Mouse (Mus musculus): Measurements from ENCODE around the gene Lypd3.
A peak's percentile ranks its signal among the peaks of the same experiment; 100 is the strongest.
"Not testable (repeated sequence)": the region's sequence is repeated elsewhere in the genome, so short reads cannot be mapped to it uniquely, and the experiment has no call there.

Lypd3 gene

GRCm38 (mm10) chr7:24612308-24612910, 23.9 kb upstream of the Lypd3 start:
- DNase-seq (ENCODE audit: low spot score), result peak; percentile 8

DNA sequence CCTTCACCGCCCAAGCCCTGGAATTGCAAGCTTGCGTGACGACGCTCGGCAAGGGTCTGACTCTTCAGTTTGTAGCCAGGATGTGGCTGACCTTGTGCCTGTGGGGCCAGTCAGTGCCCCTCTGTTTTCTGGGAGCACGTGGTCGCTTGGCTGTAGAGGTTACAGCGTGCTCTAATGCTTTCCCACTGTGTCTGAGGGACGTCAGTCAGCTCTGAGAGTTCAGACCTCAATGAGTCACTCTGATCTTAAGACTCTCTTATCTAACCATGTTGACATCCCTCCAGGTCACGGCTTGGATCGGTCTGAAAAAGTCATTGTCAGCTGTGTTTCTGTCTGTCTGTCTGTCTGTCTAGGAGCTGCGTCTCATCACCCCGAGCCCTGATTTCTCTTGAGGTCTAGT, 21.5 kb upstream of the Lypd3 start:
- DNase-seq (ENCODE audit: low spot score), result no peak

GRCm38 (mm10) chr7:24617763-24618162, 18.6 kb upstream of the Lypd3 start:
- DNase-seq (ENCODE audit: low spot score), result no peak

- not testable (repeated sequence) for DNase-seq (ENCODE audit: low spot score)
These were observed 18.0 kb upstream of the Lypd3 start for GRCm38 (mm10) chr7:24618374-24618773.

GRCm38 (mm10) chr7:24619671-24620397, 16.5 kb upstream of the Lypd3 start:
- no peak for DNase-seq (ENCODE audit: low spot score)

- DNase-seq (ENCODE audit: low spot score), result no peak
These were observed 15.2 kb upstream of the Lypd3 start for GRCm38 (mm10) chr7:24621193-24621592.

DNA sequence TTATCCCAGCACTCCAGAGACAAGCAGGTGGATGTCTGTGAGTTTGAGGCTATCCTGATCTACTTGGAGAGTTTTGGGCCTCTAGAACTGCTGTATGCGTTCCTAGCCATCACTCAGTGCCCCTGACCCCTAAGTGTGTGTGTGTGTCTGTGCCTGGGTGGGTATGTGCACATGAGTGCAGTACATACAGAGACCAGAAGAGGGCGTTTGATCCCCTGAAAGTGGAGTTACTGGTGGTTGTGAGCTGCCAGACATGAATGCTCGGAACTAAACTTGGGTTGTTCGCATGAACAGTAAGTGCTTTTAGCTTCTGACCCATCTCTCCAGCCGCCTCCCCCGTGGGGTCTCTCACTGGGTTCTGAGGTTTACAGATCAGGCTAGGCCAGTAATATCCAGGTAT, 13.4 kb upstream of the Lypd3 start:
- no peak for DNase-seq (ENCODE audit: low spot score)

GRCm38 (mm10) chr7:24628685-24629610, 7.4 kb upstream of the Lypd3 start:
- DNase-seq (ENCODE audit: low spot score), result peak; percentile 93

- DNase-seq (ENCODE audit: low spot score), result no peak
These were observed 6.7 kb upstream of the Lypd3 start for GRCm38 (mm10) chr7:24629672-24630071.

DNA sequence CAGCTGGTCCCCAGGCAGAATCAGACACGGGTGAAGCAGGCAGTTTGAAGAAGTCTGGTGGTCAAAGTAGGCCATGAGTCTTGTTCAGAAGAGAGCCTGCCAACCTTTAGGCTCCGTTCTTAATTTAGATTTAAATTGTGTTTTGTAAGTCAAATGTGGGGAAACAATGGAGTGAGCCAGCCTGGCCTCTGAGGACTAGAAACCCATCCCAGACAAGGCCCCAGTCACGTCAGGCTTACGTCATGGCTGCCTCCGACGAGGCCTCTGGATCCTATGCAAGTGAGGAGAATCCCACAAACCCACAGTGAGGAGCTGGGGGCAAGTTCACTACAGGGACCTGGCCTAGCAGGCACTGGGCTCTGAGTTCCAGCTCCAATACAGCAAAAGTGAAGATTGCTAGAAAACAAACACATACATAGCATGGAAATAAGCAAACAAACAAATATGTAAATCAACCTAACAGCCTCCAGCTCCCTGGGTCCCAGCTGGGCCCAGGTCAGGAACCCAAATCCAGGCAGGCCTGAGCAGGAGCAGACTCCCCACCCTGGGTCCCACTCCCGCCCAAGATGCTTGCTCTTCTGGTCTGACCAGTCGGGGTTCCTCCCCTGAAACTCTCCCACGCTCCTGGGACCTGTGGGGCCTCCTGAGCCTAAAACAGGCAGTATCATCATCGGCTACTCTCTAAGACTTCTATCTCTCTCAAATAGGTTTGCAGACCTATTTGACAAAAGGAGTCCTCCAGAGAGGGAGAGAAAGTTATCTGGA, 6.1 kb upstream of the Lypd3 start:
- no peak for DNase-seq (ENCODE audit: low spot score)

DNA sequence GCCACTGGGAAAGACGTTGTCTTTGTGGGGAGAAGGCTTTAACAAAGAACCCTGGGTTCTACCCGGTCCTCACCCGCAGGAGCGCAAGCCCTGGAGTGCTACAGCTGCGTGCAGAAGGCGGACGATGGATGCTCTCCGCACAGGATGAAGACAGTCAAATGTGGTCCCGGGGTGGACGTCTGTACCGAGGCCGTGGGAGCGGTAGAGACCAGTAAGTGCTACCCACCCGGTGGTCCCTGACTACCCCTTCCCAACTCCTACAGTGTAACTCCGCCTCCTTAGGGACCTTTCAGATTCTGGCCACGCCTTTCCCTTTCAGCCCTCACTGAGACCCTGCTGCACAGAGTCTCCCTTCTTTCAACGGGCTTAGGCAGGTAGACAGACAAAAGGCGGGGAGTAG, 696 bp downstream of the Lypd3 start:
- peak; percentile 40 for DNase-seq (ENCODE audit: low spot score)

GRCm38 (mm10) chr7:24638026-24638856, 1.9 kb downstream of the Lypd3 start:
- DNase-seq (ENCODE audit: low spot score), result peak; percentile 53

- no peak for DNase-seq (ENCODE audit: low spot score)
These were observed 4.1 kb downstream of the Lypd3 start for GRCm38 (mm10) chr7:24640450-24640849.

DNA sequence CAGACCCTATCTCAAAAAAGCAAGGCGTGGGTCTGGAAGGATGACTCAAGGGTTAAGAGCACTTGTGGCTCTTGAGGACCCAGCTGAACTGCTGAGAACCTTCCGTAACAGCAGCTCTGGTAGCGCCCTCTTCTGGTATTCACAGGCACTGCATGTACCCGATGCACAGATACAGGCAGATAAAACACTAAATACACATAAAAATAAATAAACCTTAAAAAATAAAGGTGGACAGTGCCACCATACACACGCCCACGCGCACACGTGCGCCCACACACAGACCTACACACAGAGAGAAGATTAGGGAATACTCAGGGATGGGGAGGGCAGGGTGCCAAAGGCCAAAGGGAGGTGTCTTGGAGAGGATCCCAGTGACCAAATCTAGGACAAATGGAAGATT, 6.1 kb downstream of the Lypd3 start:
- peak; percentile 76 for DNase-seq (ENCODE audit: low spot score)

DNA sequence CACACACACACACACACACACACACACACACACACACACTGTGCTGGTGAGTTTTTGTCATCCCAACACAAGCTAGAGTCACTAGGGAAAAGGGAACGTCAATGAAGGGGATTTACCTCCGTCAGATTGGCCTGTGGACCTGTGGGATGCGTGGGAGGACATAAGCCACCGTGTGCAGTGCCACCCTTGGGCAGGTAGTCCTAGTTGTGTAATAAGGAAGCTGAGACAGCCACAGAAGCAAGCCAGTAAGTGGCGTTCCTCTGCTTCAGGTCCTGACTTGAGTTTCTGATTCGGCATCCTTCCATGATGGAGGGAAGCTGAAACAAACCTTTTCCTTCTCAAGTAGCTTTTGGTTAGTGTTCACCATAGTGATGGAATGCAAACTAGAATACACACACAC, 8.1 kb downstream of the Lypd3 start:
- DNase-seq (ENCODE audit: low spot score), result no peak

DNA sequence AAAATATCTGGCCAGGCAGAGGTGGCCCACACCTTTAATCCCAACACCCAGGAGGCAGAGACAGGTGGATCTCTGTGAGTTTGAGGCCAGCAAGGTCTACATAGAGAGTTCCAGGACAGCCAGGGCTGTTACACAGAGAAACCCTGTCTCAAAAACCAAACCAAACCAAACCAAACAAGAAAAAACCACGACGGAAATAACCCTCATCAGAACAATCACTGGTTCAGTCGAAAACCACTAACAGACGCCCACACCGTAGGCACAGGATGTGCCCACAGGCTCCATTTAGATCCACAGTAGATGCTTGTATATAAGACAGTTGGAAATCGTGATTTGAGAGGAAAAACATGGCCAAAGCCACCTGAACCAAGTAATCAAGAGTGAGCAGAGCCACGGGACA, 8.6 kb downstream of the Lypd3 start:
- DNase-seq (ENCODE audit: low spot score), result no peak

GRCm38 (mm10) chr7:24646486-24646885, 10.1 kb downstream of the Lypd3 start:
- no peak for DNase-seq (ENCODE audit: low spot score)

DNA sequence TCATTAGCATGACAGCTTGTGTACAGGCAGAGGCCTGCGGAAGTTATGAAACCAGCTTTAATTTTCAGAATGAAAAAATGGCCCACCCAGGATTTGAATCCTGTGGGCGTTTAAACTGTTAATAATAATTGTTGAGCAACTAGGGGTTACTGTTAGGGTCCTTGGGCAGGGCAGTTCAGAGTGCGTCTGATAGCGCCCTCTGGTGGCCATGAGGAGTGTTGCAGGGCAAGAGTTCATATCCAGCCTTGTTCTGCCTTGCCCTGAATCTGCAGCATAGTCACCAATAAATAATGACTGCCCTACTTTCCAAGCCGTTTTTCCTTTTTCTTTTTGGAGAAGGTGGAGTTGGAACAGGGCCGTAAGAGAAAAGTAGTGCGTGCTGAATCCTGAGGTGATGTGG, 17.3 kb downstream of the Lypd3 start:
- DNase-seq (ENCODE audit: low spot score), result peak; percentile 82

DNA sequence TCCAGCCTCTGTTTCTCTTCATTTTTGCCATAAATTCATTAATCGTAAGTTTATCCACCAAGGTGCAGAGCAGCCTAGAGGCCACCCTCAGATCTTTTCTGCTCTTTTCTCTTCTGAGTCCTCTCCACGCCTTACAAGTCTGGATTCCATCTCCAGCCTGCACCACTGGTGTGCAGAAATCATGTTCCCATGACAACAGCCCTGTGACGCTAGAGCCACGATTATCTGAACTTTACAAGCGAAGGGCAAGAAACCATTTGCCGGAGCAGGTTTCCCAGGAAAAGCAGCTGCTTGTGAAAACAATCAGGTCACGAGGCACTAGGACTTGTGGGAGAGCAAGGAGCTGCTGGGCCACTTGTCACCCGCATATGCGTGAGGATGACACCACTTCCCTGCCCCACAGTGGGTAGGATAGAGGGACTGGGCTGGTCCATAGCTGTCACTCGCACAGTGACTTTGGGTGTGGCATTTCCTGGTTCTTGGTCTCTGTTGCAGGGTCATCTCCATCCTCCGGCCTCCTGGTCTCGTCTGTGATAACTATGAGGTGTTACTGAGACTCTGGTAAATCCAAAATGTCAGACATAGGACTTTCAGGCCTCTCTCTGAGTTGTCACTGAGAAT, 23.5 kb downstream of the Lypd3 start:
- no peak for DNase-seq (ENCODE audit: low spot score)

DNA sequence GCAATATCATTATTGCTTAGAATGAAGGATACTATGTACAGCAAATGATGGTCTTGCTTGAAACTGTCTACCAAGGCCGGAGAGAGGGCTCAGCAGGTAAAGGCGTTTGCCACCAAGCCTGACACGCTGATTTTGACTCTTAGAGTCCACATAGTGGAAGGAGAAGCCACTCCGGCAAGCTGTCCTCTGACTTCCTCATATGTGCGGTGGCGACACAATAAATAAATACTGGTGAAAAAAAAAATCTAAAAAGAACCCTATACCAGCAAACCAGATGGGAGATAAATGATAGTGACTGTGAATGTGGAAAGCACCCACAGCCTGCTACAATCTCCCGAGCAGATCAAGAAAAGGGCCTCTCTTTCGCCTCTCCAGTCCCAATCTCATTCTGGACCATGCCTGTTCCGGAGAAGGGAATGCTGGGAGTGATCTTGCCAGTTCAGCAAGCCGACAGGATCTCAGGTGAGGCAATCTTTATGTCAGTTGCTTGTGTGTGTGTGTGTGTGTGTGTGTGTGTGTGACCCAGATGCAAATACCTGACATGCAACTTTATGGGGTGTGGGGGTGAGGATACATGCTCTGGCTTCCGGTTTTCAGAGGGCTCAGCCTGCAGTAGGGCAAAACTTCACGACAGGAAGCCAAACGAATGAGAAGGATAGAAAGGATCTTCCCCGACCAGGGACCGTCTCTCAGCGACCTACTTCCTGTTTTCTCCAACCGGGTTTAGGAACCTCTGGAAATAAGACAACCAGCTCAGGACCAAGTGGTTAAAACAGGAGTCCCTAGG, 25.0 kb downstream of the Lypd3 start:
- no peak for DNase-seq (ENCODE audit: low spot score)

Measured in embryo, embryonic 10.5 days (tissue).